Mouse (Mus musculus): ENCODE measurements around the gene Ace3. TPM values are rescaled to one million over a fixed set of nuclear protein-coding genes. Genes with fewer than 3 reads are reported as not detected.

Ace3 gene
- not detected in 2 replicates for polyA plus RNA-seq (2016; fragmentation: Nextera tagmentation; extraction: Ambion mirVana)

- 94% methylated on average over 3 of the region's 3 CpGs for WGBS
These were observed at the start of gene Ace3 for GRCm38 (mm10) chr11:105994375-105994774. Ace3 (plus strand) TSS chr11:105994675.

GRCm38 (mm10) chr11:105944770-105945672, 49.5 kb upstream of the Ace3 start:
- no peak for DNase-seq (ENCODE audit: low spot score)
- H3K4me3 ChIP-seq = peak overlapping the region; percentile 77
- H3K27ac ChIP-seq (replicated peaks) = no peak overlapping the region
- H3K36me3 ChIP-seq = no peaks in the 10 kb centered on the region
- H3K9me3 ChIP-seq (replicated peaks) = no peaks in the 10 kb centered on the region
- H3K27me3 ChIP-seq (ENCODE audit: low read depth, poor library complexity, severe bottlenecking) = peaks cover 62% of the 10 kb centered on the region
- peaks cover 31% of the 10 kb centered on the region for H3K4me1 ChIP-seq
- WGBS = 83% methylated on average over 16 of the region's 16 CpGs

More at GRCm38 (mm10) chr11:105994375-105994774, at the start of gene Ace3:
- DNase-seq (ENCODE audit: low spot score) = no peak
- H3K27ac ChIP-seq (replicated peaks) = no peak within 1 kb of the TSS
- no peaks in the 10 kb centered on the region for H3K36me3 ChIP-seq
- no peaks in the 10 kb centered on the region for H3K27me3 ChIP-seq (ENCODE audit: low read depth, poor library complexity, severe bottlenecking)
- H3K9me3 ChIP-seq (replicated peaks) = no peaks in the 10 kb centered on the region
- no peaks in the 10 kb centered on the region; the same call in 1 of the 2 replicates for H3K4me1 ChIP-seq
- no peak within 1 kb of the TSS for H3K4me3 ChIP-seq

- Histone ChIP-seq H3K27me3 (ENCODE audit: low read depth, poor library complexity, severe bottlenecking) (peaks cover 45% of the 10 kb centered on the region), H3K27ac (replicated peaks) (no peak overlapping the region), H3K4me1 (peaks cover 31% of the 10 kb centered on the region), H3K36me3 (no peaks in the 10 kb centered on the region), H3K9me3 (replicated peaks) (no peaks in the 10 kb centered on the region), H3K4me3 (no peak overlapping the region)
- 45% methylated on average over 11 of the region's 11 CpGs for WGBS
- no peak for DNase-seq (ENCODE audit: low spot score)
These were observed 47.8 kb upstream of the Ace3 start for GRCm38 (mm10) chr11:105946694-105947154.

- Histone ChIP-seq H3K9me3 (replicated peaks) (no peaks in the 10 kb centered on the region), H3K36me3 (no peaks in the 10 kb centered on the region), H3K27ac (replicated peaks) (no peak overlapping the region), H3K4me3 (no peak overlapping the region), H3K27me3 (ENCODE audit: low read depth, poor library complexity, severe bottlenecking) (peaks cover 30% of the 10 kb centered on the region), H3K4me1 (peaks cover 34% of the 10 kb centered on the region)
- no peak for DNase-seq (ENCODE audit: low spot score)
- 80% methylated on average over 2 of the region's 2 CpGs for WGBS
These were observed 46.2 kb upstream of the Ace3 start for GRCm38 (mm10) chr11:105948255-105948654.

GRCm38 (mm10) chr11:105950519-105950918, 44.0 kb upstream of the Ace3 start:
- H3K27ac ChIP-seq (replicated peaks) = peak overlapping the region; percentile 28; the same call in 1 of the 2 replicates
- H3K27me3 ChIP-seq (ENCODE audit: low read depth, poor library complexity, severe bottlenecking) = peaks cover 7% of the 10 kb centered on the region
- H3K4me1 ChIP-seq = peaks cover 17% of the 10 kb centered on the region
- H3K9me3 ChIP-seq (replicated peaks) = no peaks in the 10 kb centered on the region
- DNase-seq (ENCODE audit: low spot score) = no peak
- no peaks in the 10 kb centered on the region for H3K36me3 ChIP-seq
- 78% methylated on average over 4 of the region's 4 CpGs for WGBS
- H3K4me3 ChIP-seq = no peak overlapping the region

GRCm38 (mm10) chr11:105951601-105952044, 42.9 kb upstream of the Ace3 start:
- Histone ChIP-seq H3K36me3 (no peaks in the 10 kb centered on the region), H3K27ac (replicated peaks) (no peak overlapping the region; the same call in 1 of the 2 replicates), H3K4me3 (no peak overlapping the region), H3K4me1 (peaks cover 20% of the 10 kb centered on the region), H3K9me3 (replicated peaks) (no peaks in the 10 kb centered on the region), H3K27me3 (ENCODE audit: low read depth, poor library complexity, severe bottlenecking) (peaks cover under 1% of the 10 kb centered on the region; the same call in 1 of the 2 replicates)
- DNase-seq (ENCODE audit: low spot score) = no peak
- 44% methylated on average over 3 of the region's 3 CpGs for WGBS

- Histone ChIP-seq H3K27ac (replicated peaks) (no peak overlapping the region), H3K27me3 (ENCODE audit: low read depth, poor library complexity, severe bottlenecking) (no peaks in the 10 kb centered on the region; the same call in 1 of the 2 replicates), H3K4me3 (no peak overlapping the region), H3K4me1 (peaks cover 20% of the 10 kb centered on the region), H3K9me3 (replicated peaks) (no peaks in the 10 kb centered on the region), H3K36me3 (no peaks in the 10 kb centered on the region)
- WGBS = 86% methylated on average over 9 of the region's 9 CpGs
- DNase-seq (ENCODE audit: low spot score) = no peak
These were observed 42.4 kb upstream of the Ace3 start for GRCm38 (mm10) chr11:105952111-105952510.

GRCm38 (mm10) chr11:105952911-105953386, 41.5 kb upstream of the Ace3 start, which contains the start of gene Cyb561:
Cyb561 (minus strand) TSS chr11:105953336.
- Histone ChIP-seq H3K36me3 (no peaks in the 10 kb centered on the region), H3K9me3 (replicated peaks) (no peaks in the 10 kb centered on the region), H3K27ac (replicated peaks) (no peak within 1 kb of the TSS), H3K4me3 (no peak within 1 kb of the TSS), H3K27me3 (ENCODE audit: low read depth, poor library complexity, severe bottlenecking) (no peaks in the 10 kb centered on the region), H3K4me1 (peaks cover 16% of the 10 kb centered on the region)
- no peak for DNase-seq (ENCODE audit: low spot score)
- 84% methylated on average over 12 of the region's 12 CpGs for WGBS

GRCm38 (mm10) chr11:105953402-105953801, 41.1 kb upstream of the Ace3 start:
- WGBS = 91% methylated on average over 6 of the region's 6 CpGs
- Histone ChIP-seq H3K27me3 (ENCODE audit: low read depth, poor library complexity, severe bottlenecking) (no peaks in the 10 kb centered on the region), H3K9me3 (replicated peaks) (no peaks in the 10 kb centered on the region), H3K27ac (replicated peaks) (no peak overlapping the region), H3K36me3 (no peaks in the 10 kb centered on the region), H3K4me3 (no peak overlapping the region), H3K4me1 (peaks cover 16% of the 10 kb centered on the region)
- DNase-seq (ENCODE audit: low spot score) = no peak

GRCm38 (mm10) chr11:105955815-105956430, 38.6 kb upstream of the Ace3 start:
- H3K27ac ChIP-seq (replicated peaks) = no peak overlapping the region
- H3K36me3 ChIP-seq = no peaks in the 10 kb centered on the region
- 92% methylated on average over 28 of the region's 28 CpGs for WGBS
- no peaks in the 10 kb centered on the region for H3K27me3 ChIP-seq (ENCODE audit: low read depth, poor library complexity, severe bottlenecking)
- H3K9me3 ChIP-seq (replicated peaks) = no peaks in the 10 kb centered on the region
- peaks cover 22% of the 10 kb centered on the region for H3K4me1 ChIP-seq
- no peak for DNase-seq (ENCODE audit: low spot score)
- H3K4me3 ChIP-seq = no peak overlapping the region

- Histone ChIP-seq H3K4me1 (peaks cover 13% of the 10 kb centered on the region), H3K4me3 (no peak overlapping the region), H3K9me3 (replicated peaks) (no peaks in the 10 kb centered on the region), H3K27me3 (ENCODE audit: low read depth, poor library complexity, severe bottlenecking) (no peaks in the 10 kb centered on the region), H3K36me3 (no peaks in the 10 kb centered on the region), H3K27ac (replicated peaks) (no peak overlapping the region)
- DNase-seq (ENCODE audit: low spot score) = no peak
- 60% methylated on average over 6 of the region's 6 CpGs for WGBS
These were observed 37.0 kb upstream of the Ace3 start for GRCm38 (mm10) chr11:105957501-105957900.

- no peaks in the 10 kb centered on the region for H3K36me3 ChIP-seq
- no peaks in the 10 kb centered on the region for H3K27me3 ChIP-seq (ENCODE audit: low read depth, poor library complexity, severe bottlenecking)
- no peak for DNase-seq (ENCODE audit: low spot score)
- whole genome bisulfite sequencing = 69% methylated on average over 1 of the region's 1 CpGs
- no peak overlapping the region for H3K4me3 ChIP-seq
- H3K4me1 ChIP-seq = peaks cover 9% of the 10 kb centered on the region
- no peak overlapping the region for H3K27ac ChIP-seq (replicated peaks)
- no peaks in the 10 kb centered on the region for H3K9me3 ChIP-seq (replicated peaks)
These were observed 35.9 kb upstream of the Ace3 start for GRCm38 (mm10) chr11:105958566-105958965.
